Mouse (Mus musculus): Measurements from ENCODE around the gene Cpeb1. TPM values are rescaled to one million over a fixed set of nuclear protein-coding genes. Genes with fewer than 3 reads are reported as not detected.

Gene Cpeb1
- polyA plus RNA-seq, 1 experiment from 2014 or later: 3.8 TPM

- 92% methylated on average over 1 of the region's 1 CpGs for WGBS
- ATAC-seq (ENCODE audit: low FRiP score): no peak
- no peaks in the 10 kb centered on the region for H3K4me1 ChIP-seq (replicated peaks)
- no peaks in the 10 kb centered on the region for H3K9me3 ChIP-seq
- H3K27me3 ChIP-seq: no peaks in the 10 kb centered on the region
- no peak overlapping the region for H3K4me2 ChIP-seq
- H3K9ac ChIP-seq: no peak overlapping the region
- H3K4me3 ChIP-seq: no peak overlapping the region
- no peaks in the 10 kb centered on the region for H3K36me3 ChIP-seq
- no peak overlapping the region for H3K27ac ChIP-seq
Observed at GRCm38 (mm10) chr7:81311130-81311529, 144.1 kb downstream of the Cpeb1 start.

DNA sequence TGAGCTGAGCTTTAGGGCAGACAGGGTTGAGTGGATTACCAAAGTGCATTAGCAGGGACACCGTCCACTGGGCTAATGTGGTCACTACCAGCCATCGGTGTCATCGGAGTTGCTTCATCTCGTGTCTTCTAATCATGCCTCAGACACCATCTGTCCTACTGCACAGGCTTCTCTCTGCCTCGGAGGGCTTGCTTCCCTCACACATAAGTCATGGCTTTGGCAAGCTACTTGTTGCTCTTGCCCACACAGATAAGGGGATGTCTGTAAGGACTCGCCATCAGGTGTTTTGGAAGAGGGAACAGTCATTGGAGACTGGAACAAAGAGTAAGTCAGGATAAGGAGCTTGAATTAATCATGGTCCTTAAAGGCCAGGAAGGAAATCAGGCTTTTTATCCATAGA, 146.0 kb downstream of the Cpeb1 start:
- no peaks in the 10 kb centered on the region for H3K36me3 ChIP-seq
- no peak overlapping the region for H3K27ac ChIP-seq
- ATAC-seq (ENCODE audit: low FRiP score): no peak
- H3K27me3 ChIP-seq: no peaks in the 10 kb centered on the region
- no peak overlapping the region for H3K4me2 ChIP-seq
- H3K4me3 ChIP-seq: no peak overlapping the region
- no peaks in the 10 kb centered on the region for H3K4me1 ChIP-seq (replicated peaks)
- 92% methylated on average over 6 of the region's 6 CpGs for WGBS
- H3K9ac ChIP-seq: no peak overlapping the region
- H3K9me3 ChIP-seq: no peaks in the 10 kb centered on the region

GRCm38 (mm10) chr7:81307735-81308134, 147.5 kb downstream of the Cpeb1 start:
- H3K4me3 ChIP-seq: no peak overlapping the region
- H3K27me3 ChIP-seq: 0 out of 2 replicates have a peak, but pooled peaks cover 2% of the 10 kb centered on the region

GRCm38 (mm10) chr7:81304675-81305074, 150.6 kb downstream of the Cpeb1 start:
- WGBS: 90% methylated on average over 5 of the region's 5 CpGs
- Histone ChIP-seq H3K4me2 (no peak overlapping the region), H3K9ac (no peak overlapping the region), H3K9me3 (no peaks in the 10 kb centered on the region), H3K4me3 (no peak overlapping the region), H3K27me3 (0 out of 2 replicates have a peak, but pooled peaks cover 3% of the 10 kb centered on the region), H3K27ac (no peak overlapping the region), H3K4me1 (replicated peaks) (0 out of 2 replicates have a peak, but pooled peaks cover 7% of the 10 kb centered on the region), H3K36me3 (no peaks in the 10 kb centered on the region)
- ATAC-seq (ENCODE audit: low FRiP score): no peak

More at GRCm38 (mm10) chr7:81307735-81308134, 147.5 kb downstream of the Cpeb1 start:
- no peaks in the 10 kb centered on the region for H3K9me3 ChIP-seq
- no peaks in the 10 kb centered on the region for H3K36me3 ChIP-seq
- WGBS: 79% methylated on average over 8 of the region's 8 CpGs
- no peak overlapping the region for H3K9ac ChIP-seq
- no peaks in the 10 kb centered on the region for H3K4me1 ChIP-seq (replicated peaks)
- no peak overlapping the region for H3K4me2 ChIP-seq
- no peak overlapping the region for H3K27ac ChIP-seq
- ATAC-seq (ENCODE audit: low FRiP score): no peak

- Histone ChIP-seq H3K4me3 (no peak overlapping the region), H3K9ac (no peak overlapping the region), H3K36me3 (no peaks in the 10 kb centered on the region), H3K4me1 (replicated peaks) (0 out of 2 replicates have a peak, but pooled peaks cover 7% of the 10 kb centered on the region), H3K27ac (no peak overlapping the region), H3K27me3 (0 out of 2 replicates have a peak, but pooled peaks cover 3% of the 10 kb centered on the region), H3K4me2 (no peak overlapping the region), H3K9me3 (no peaks in the 10 kb centered on the region)
- no peak for ATAC-seq (ENCODE audit: low FRiP score)
- 77% methylated on average over 5 of the region's 5 CpGs for WGBS
Observed at GRCm38 (mm10) chr7:81304100-81304499, 151.2 kb downstream of the Cpeb1 start.

- no peak overlapping the region for H3K4me2 ChIP-seq
- 0 out of 2 replicates have a peak, but pooled peaks cover 3% of the 10 kb centered on the region for H3K27me3 ChIP-seq
- WGBS: 80% methylated on average over 2 of the region's 2 CpGs
- no peak for ATAC-seq (ENCODE audit: low FRiP score)
- 0 out of 2 replicates have a peak, but pooled peaks cover 7% of the 10 kb centered on the region for H3K4me1 ChIP-seq (replicated peaks)
- H3K36me3 ChIP-seq: no peaks in the 10 kb centered on the region
- H3K9me3 ChIP-seq: no peaks in the 10 kb centered on the region
- H3K9ac ChIP-seq: no peak overlapping the region
- H3K27ac ChIP-seq: no peak overlapping the region
- no peak overlapping the region for H3K4me3 ChIP-seq
Observed at GRCm38 (mm10) chr7:81303682-81304081, 151.6 kb downstream of the Cpeb1 start.

- 45% methylated on average over 7 of the region's 7 CpGs for WGBS
- Histone ChIP-seq H3K9me3 (no peaks in the 10 kb centered on the region), H3K4me2 (no peak overlapping the region), H3K27me3 (0 out of 2 replicates have a peak, but pooled peaks cover 3% of the 10 kb centered on the region), H3K9ac (no peak overlapping the region), H3K4me3 (no peak overlapping the region), H3K27ac (no peak overlapping the region), H3K36me3 (no peaks in the 10 kb centered on the region), H3K4me1 (replicated peaks) (0 out of 2 replicates have a peak, but pooled peaks cover 7% of the 10 kb centered on the region)
- no peak for ATAC-seq (ENCODE audit: low FRiP score)
Observed at GRCm38 (mm10) chr7:81301323-81301722, 153.9 kb downstream of the Cpeb1 start.

DNA sequence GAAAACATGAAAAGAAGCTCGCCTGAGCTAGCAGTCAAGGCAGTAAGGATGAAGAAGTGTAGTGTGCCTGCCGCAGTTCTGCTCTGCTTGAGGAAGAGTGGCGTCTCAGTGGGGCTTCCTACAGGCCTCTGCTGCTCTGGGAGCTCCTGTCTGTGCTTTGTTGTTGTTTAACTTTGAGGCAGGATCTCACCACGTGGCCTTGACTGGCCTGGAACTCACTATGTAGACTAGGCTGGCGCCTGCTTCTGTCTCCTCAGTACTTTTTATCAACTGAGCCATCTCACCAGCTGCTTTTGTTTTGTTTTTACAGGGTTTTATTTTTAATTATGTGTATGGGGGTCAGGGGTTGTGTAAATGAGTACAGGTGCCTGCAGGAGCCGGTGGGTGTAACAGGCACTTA, 157.1 kb downstream of the Cpeb1 start:
- Histone ChIP-seq H3K4me1 (replicated peaks) (0 out of 2 replicates have a peak, but pooled peaks cover 7% of the 10 kb centered on the region), H3K9me3 (no peaks in the 10 kb centered on the region), H3K36me3 (no peaks in the 10 kb centered on the region), H3K9ac (no peak overlapping the region), H3K4me3 (no peak overlapping the region), H3K27ac (no peak overlapping the region), H3K27me3 (0 out of 2 replicates have a peak, but pooled peaks cover 3% of the 10 kb centered on the region), H3K4me2 (no peak overlapping the region)
- 33% methylated on average over 6 of the region's 6 CpGs for WGBS
- ATAC-seq (ENCODE audit: low FRiP score): no peak

Other genes with a start within 250 kb of the Cpeb1 start
- 2.1 and 2.5 TPM in 2 replicates for gene Pde8a, start 241.9 kb downstream of the Cpeb1 start, polyA plus RNA-seq (2015; fragmentation: Nextera tagmentation; extraction: Ambion mirVana)
- 845 and 863 TPM in 2 replicates for gene Rps17, start 110.2 kb downstream of the Cpeb1 start, polyA plus RNA-seq (2015; fragmentation: Nextera tagmentation; extraction: Ambion mirVana)
- gene Ap3b2, start 38.5 kb upstream of the Cpeb1 start, polyA plus RNA-seq (2015; fragmentation: Nextera tagmentation; extraction: Ambion mirVana): 121 and 134 TPM in 2 replicates
- not detected in 2 replicates for gene BC048679, start 42.8 kb upstream of the Cpeb1 start, polyA plus RNA-seq (2015; fragmentation: Nextera tagmentation; extraction: Ambion mirVana)
- gene Fsd2, start 111.5 kb upstream of the Cpeb1 start, polyA plus RNA-seq (2015; fragmentation: Nextera tagmentation; extraction: Ambion mirVana): 0.09 and 0.25 TPM in 2 replicates
- gene Whamm, start 115.8 kb upstream of the Cpeb1 start, polyA plus RNA-seq (2015; fragmentation: Nextera tagmentation; extraction: Ambion mirVana): 6.2 TPM in 2 replicates